Mouse (Mus musculus) hindbrain, embryonic 13.5 days (tissue): ENCODE results near the gene Tead4. TPM values are rescaled to one million over a fixed set of nuclear protein-coding genes. Genes with fewer than 3 reads are reported as not detected.

Source experiments
- ATAC-seq: fragments of 200-750 bp; cut with Nextera tagmentation; 2 replicates; pipeline ENCODE4 v1.8.0; 2017; ENCODE audit warnings: moderate TSS enrichment; ENCODE audit not compliant: low FRiP score
- H3K27ac ChIP-seq: fragments of 300-500 bp; sonication (generic); 2 replicates; pipeline ENCODE4 v1.5.1; 2015; ENCODE audit warnings: inconsistent platforms, mild to moderate bottlenecking, moderate library complexity
- H3K27me3 ChIP-seq: fragments of 300-500 bp; sonication (generic); 2 replicates; pipeline ENCODE4 v1.6.1; 2015; ENCODE audit warnings: mild to moderate bottlenecking, inconsistent platforms
- H3K36me3 ChIP-seq: fragments of 300-500 bp; sonication (generic); 2 replicates; pipeline ENCODE4 v1.6.1; 2015; ENCODE audit warnings: mild to moderate bottlenecking, inconsistent platforms
- H3K4me1 ChIP-seq: fragments of 300-500 bp; sonication (generic); replicated peaks from 2 replicates; pipeline ENCODE4 v1.6.1; 2015; ENCODE audit warnings: inconsistent platforms
- H3K4me2 ChIP-seq: fragments of 300-500 bp; sonication (generic); 2 replicates; pipeline ENCODE4 v1.6.1; 2015; ENCODE audit warnings: inconsistent platforms, mild to moderate bottlenecking, moderate library complexity
- H3K4me3 ChIP-seq: fragments of 300-500 bp; sonication (generic); 2 replicates; pipeline ENCODE4 v1.5.1; 2015; ENCODE audit warnings: mild to moderate bottlenecking, inconsistent platforms
- H3K9ac ChIP-seq: fragments of 300-500 bp; sonication (generic); 2 replicates; pipeline ENCODE4 v1.6.1; 2015; ENCODE audit warnings: mild to moderate bottlenecking, inconsistent platforms
- H3K9me3 ChIP-seq: fragments of 300-500 bp; sonication (generic); 2 replicates; pipeline ENCODE4 v1.6.1; 2016; ENCODE audit warnings: inconsistent platforms
- WGBS: fragments of 180-500 bp; shearing (Covaris S2); methylation state at CpG from one replicate; pipeline ENCODE4 v1.1.7; 2015; 5-methylcytosine and 5-hydroxymethylcytosine counted together
- polyA plus RNA-seq: library from polyadenylated mRNA; unstranded; fragments of >200 nt; fragmentation: Nextera tagmentation; extraction: Ambion mirVana; gene quantifications from 2 replicates; pipeline ENCODE4 v1.2.1, GENCODE M21; 2015

Gene Tead4
- polyA plus RNA-seq, 1 experiment from 2014 or later, result 0.53 TPM

DNA sequence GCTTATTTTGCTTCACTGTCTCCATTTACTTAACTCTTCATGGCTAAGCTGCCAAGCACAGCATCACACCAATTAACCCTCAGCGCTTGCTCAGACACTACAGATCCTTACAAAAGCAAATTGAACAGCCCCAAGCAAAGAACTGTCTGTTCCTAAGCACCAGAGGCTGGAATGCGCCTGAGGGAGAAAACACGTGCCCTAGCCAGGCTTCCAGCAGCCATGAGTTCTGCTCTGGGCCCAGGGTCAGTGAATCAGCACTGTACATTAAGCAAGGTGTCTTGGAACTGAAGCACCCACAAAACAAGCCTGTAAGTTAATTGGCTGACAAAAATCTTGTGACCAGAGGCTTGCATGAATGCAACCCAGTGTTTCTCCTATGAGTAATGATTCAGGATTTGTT lies 18.5 kb downstream of the Tead4 start:
- H3K27me3 ChIP-seq, result peaks cover 12% of the 10 kb centered on the region; the same call in 1 of the 2 replicates
- no peak overlapping the region for H3K4me3 ChIP-seq
- WGBS, result 3% methylated on average over 3 of the region's 3 CpGs
- H3K4me1 ChIP-seq, result peaks cover 14% of the 10 kb centered on the region
- ATAC-seq, result peak; percentile 43; the same call in 1 of the 2 replicates
- no peaks in the 10 kb centered on the region for H3K9me3 ChIP-seq
- no peak overlapping the region for H3K27ac ChIP-seq
- no peak overlapping the region for H3K9ac ChIP-seq
- no peaks in the 10 kb centered on the region for H3K36me3 ChIP-seq
- H3K4me2 ChIP-seq, result no peak overlapping the region

- Histone ChIP-seq H3K27ac (no peak overlapping the region), H3K27me3 (0 out of 2 replicates have a peak, but pooled peaks cover 6% of the 10 kb centered on the region), H3K9ac (no peak overlapping the region), H3K4me1 (peaks cover 8% of the 10 kb centered on the region), H3K36me3 (no peaks in the 10 kb centered on the region), H3K4me3 (no peak overlapping the region), H3K9me3 (no peaks in the 10 kb centered on the region), H3K4me2 (no peak overlapping the region)
- WGBS, result 61% methylated on average over 14 of the region's 14 CpGs
- ATAC-seq, result no peak
Measured at GRCm38 (mm10) chr6:128280472-128281145, 20.0 kb downstream of the Tead4 start.

DNA sequence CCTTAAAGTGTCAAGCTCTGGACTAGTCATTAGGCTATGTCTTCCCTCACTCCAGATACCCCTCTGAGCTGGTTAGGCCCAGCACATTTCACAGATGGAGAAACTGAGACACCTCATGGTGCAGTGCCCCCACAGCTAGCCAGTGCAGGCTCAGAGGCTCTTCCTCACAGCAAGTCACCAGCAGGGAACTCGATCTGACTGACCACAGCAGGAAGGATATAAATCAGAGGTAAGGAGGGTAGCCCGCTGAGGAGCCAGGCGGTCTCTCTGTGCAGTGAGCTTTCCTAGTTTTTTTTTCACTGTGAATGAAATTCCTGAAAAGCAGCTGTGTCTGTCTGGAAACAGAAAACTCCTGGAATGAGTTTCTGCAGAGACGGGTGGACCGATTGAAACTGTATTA lies 21.0 kb downstream of the Tead4 start:
- no peak overlapping the region for H3K4me3 ChIP-seq
- H3K4me1 ChIP-seq, result peaks cover 6% of the 10 kb centered on the region; the same call in 1 of the 2 replicates
- 55% methylated on average over 5 of the region's 5 CpGs for WGBS

GRCm38 (mm10) chr6:128279099-128279498 lies 21.5 kb downstream of the Tead4 start:
- H3K4me3 ChIP-seq, result no peak overlapping the region
- H3K27me3 ChIP-seq, result 0 out of 2 replicates have a peak, but pooled peaks cover 6% of the 10 kb centered on the region
- no peaks in the 10 kb centered on the region for H3K9me3 ChIP-seq
- H3K27ac ChIP-seq, result no peak overlapping the region
- no peak overlapping the region for H3K4me2 ChIP-seq
- 83% methylated on average over 4 of the region's 4 CpGs for WGBS
- H3K4me1 ChIP-seq, result peaks cover 6% of the 10 kb centered on the region; the same call in 1 of the 2 replicates
- no peak for ATAC-seq
- H3K36me3 ChIP-seq, result no peaks in the 10 kb centered on the region
- H3K9ac ChIP-seq, result no peak overlapping the region

More for the DNA sequence above, 21.0 kb downstream of the Tead4 start:
- 0 out of 2 replicates have a peak, but pooled peaks cover 6% of the 10 kb centered on the region for H3K27me3 ChIP-seq
- no peaks in the 10 kb centered on the region for H3K36me3 ChIP-seq
- H3K9ac ChIP-seq, result no peak overlapping the region
- no peaks in the 10 kb centered on the region for H3K9me3 ChIP-seq
- H3K4me2 ChIP-seq, result no peak overlapping the region
- no peak for ATAC-seq
- H3K27ac ChIP-seq, result no peak overlapping the region

GRCm38 (mm10) chr6:128277132-128278085 lies 23.2 kb downstream of the Tead4 start:
- Histone ChIP-seq H3K4me3 (no peak overlapping the region), H3K4me1 (peaks cover 6% of the 10 kb centered on the region; the same call in 1 of the 2 replicates), H3K36me3 (no peaks in the 10 kb centered on the region), H3K27me3 (0 out of 2 replicates have a peak, but pooled peaks cover 6% of the 10 kb centered on the region), H3K9ac (no peak overlapping the region), H3K4me2 (no peak overlapping the region), H3K27ac (no peak overlapping the region), H3K9me3 (no peaks in the 10 kb centered on the region)
- WGBS, result 85% methylated on average over 11 of the region's 11 CpGs
- ATAC-seq, result no peak

GRCm38 (mm10) chr6:128276349-128276748 lies 24.3 kb downstream of the Tead4 start:
- ATAC-seq, result no peak
- Histone ChIP-seq H3K4me3 (no peak overlapping the region), H3K27ac (no peak overlapping the region), H3K4me2 (no peak overlapping the region), H3K9me3 (no peaks in the 10 kb centered on the region), H3K9ac (no peak overlapping the region), H3K4me1 (no peaks in the 10 kb centered on the region), H3K36me3 (no peaks in the 10 kb centered on the region), H3K27me3 (0 out of 2 replicates have a peak, but pooled peaks cover 6% of the 10 kb centered on the region)
- 91% methylated on average over 6 of the region's 6 CpGs for WGBS

GRCm38 (mm10) chr6:128275506-128276064 lies 25.0 kb downstream of the Tead4 start:
- Histone ChIP-seq H3K36me3 (no peaks in the 10 kb centered on the region), H3K27me3 (0 out of 2 replicates have a peak, but pooled peaks cover 6% of the 10 kb centered on the region), H3K4me2 (no peak overlapping the region), H3K4me3 (no peak overlapping the region), H3K4me1 (no peaks in the 10 kb centered on the region), H3K27ac (no peak overlapping the region), H3K9ac (no peak overlapping the region), H3K9me3 (no peaks in the 10 kb centered on the region)
- no peak for ATAC-seq
- 87% methylated on average over 8 of the region's 8 CpGs for WGBS

- H3K36me3 ChIP-seq, result no peaks in the 10 kb centered on the region
- H3K27me3 ChIP-seq, result no peaks in the 10 kb centered on the region
- H3K4me2 ChIP-seq, result no peak overlapping the region
- H3K9me3 ChIP-seq, result no peaks in the 10 kb centered on the region
- 82% methylated on average over 1 of the region's 1 CpGs for WGBS
- no peaks in the 10 kb centered on the region for H3K4me1 ChIP-seq
- ATAC-seq, result no peak
- H3K9ac ChIP-seq, result no peak overlapping the region
- H3K27ac ChIP-seq, result no peak overlapping the region
- no peak overlapping the region for H3K4me3 ChIP-seq
Measured at GRCm38 (mm10) chr6:128273507-128273906, 27.1 kb downstream of the Tead4 start.

DNA sequence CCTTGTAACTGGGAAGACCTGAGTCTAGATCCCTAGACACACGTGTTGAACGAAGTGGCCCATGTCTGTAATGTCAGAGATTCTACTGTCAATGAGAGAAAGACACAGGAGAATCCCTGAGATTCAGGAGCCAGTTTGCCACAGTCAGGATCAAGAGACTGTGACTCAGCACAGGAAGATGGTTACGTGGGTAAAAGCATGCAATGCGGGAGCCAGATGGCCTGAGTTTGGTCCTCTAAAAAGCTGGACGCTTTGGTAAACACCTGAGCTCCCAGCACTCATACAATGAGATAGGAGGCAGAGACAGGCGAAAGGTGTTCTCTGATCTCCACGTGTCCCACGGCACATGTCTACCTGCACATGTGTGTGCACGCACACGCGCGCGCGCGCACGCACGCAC lies 27.9 kb downstream of the Tead4 start:
- 96% methylated on average over 17 of the region's 17 CpGs for WGBS
- no peaks in the 10 kb centered on the region for H3K27me3 ChIP-seq
- H3K4me1 ChIP-seq, result no peaks in the 10 kb centered on the region
- no peak overlapping the region for H3K9ac ChIP-seq
- no peaks in the 10 kb centered on the region for H3K9me3 ChIP-seq
- no peak overlapping the region for H3K27ac ChIP-seq
- no peak overlapping the region for H3K4me3 ChIP-seq
- no peak overlapping the region for H3K4me2 ChIP-seq
- no peak for ATAC-seq
- H3K36me3 ChIP-seq, result no peaks in the 10 kb centered on the region

DNA sequence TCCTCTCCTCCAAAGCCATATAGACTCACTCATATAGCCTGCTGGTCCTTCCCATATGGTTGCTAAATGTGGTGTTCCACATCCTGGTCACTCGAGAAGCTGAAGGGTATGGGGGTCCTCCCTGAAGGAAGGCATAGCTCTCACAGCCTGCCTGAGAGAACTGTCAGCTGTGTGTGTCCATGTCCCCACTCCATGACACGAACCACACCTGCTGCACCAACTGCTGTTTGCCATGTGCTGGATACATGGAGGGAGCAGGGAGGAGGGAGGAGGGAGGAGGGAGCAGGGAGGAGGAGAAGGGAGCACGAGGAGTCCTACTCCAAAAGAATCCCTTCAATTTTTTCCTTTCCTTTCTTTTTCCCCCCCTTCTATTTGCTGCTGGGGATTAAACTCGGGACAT lies 30.8 kb downstream of the Tead4 start:
- Histone ChIP-seq H3K4me2 (no peak overlapping the region), H3K27me3 (no peaks in the 10 kb centered on the region), H3K36me3 (no peaks in the 10 kb centered on the region), H3K4me3 (no peak overlapping the region), H3K27ac (no peak overlapping the region), H3K4me1 (no peaks in the 10 kb centered on the region), H3K9ac (no peak overlapping the region), H3K9me3 (no peaks in the 10 kb centered on the region)
- no peak for ATAC-seq
- WGBS, result 83% methylated on average over 4 of the region's 4 CpGs

GRCm38 (mm10) chr6:128264870-128265526 lies 35.6 kb downstream of the Tead4 start:
- no peak overlapping the region for H3K4me3 ChIP-seq
- no peaks in the 10 kb centered on the region for H3K36me3 ChIP-seq
- H3K27me3 ChIP-seq, result no peaks in the 10 kb centered on the region
- no peak overlapping the region for H3K9ac ChIP-seq
- no peak overlapping the region for H3K27ac ChIP-seq
- 88% methylated on average over 8 of the region's 8 CpGs for WGBS
- no peak overlapping the region for H3K4me2 ChIP-seq
- ATAC-seq, result no peak
- no peaks in the 10 kb centered on the region for H3K9me3 ChIP-seq
- H3K4me1 ChIP-seq, result no peaks in the 10 kb centered on the region

DNA sequence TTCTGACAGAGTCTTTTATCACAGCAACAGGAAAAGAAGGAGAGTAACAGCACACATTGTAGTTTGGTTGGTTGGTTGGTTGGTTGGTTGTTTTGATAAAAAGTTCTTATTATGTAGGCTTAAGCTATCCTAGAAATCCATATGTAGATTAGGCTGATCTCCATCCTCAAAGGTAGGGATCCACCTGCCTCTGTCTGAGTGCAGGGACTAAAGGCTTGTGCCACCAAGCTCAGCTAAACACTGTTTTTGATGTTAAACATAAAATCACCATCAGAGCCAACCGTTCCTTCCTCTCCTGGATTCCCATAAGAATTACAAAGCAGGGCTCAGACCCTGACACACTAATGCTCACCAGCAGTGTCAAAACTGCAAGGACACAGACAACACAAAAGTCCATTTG lies 39.1 kb downstream of the Tead4 start:
- no peak overlapping the region for H3K27ac ChIP-seq
- H3K27me3 ChIP-seq, result no peaks in the 10 kb centered on the region
- H3K4me3 ChIP-seq, result no peak overlapping the region
- no peak overlapping the region for H3K9ac ChIP-seq
- no peak overlapping the region for H3K4me2 ChIP-seq
- ATAC-seq, result no peak
- H3K9me3 ChIP-seq, result no peaks in the 10 kb centered on the region
- no peaks in the 10 kb centered on the region for H3K36me3 ChIP-seq
- H3K4me1 ChIP-seq, result no peaks in the 10 kb centered on the region
- 50% methylated on average over 1 of the region's 1 CpGs for WGBS
